Mouse (Mus musculus) cerebellum, adult (tissue): ENCODE measurements around the gene Tinagl1.
A peak's percentile ranks its signal among the peaks of the same experiment; 100 is the strongest.

ENCODE experiments used
- ATAC-seq: cut with Nextera tagmentation; 2 replicates; pipeline ENCODE4 v1.9.2; 2017; ENCODE audit warnings: mild to moderate bottlenecking, moderate library complexity, mixed read lengths; ENCODE audit not compliant: insufficient number of reproducible peaks, low FRiP score, low TSS enrichment

Tinagl1 gene

DNA sequence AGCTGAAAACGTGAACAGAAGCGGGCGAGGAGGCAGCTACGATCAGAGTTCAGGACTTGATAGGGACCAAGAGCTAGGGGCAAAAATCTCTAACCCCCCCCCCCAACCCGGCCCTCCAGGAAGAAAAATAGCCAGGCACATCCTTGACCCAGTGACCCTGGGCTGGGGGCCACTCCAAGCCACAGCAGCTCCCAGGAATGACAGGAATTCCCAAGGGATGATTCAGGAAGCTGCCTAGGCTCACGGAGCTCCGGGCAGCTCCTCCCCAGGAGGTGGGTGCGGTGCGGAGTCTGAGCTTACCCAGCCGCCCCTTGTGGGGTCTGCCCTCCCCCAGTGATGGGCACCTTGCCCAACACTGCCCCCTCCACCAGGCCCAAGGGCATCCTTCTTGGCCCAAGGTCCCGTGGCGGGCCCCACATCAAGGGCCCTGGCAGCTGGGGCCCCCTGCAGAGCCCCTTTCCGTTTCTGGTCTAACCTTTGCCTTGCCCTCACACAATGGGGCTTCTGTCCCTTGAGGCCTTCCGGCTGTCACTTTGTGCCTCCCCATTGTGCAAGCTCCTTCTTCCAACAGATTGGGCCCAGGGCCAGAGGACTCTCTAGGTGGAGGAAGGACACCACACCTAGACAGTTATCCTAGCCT is at the start of gene Tinagl1:
Tinagl1 (minus strand) TSS at position 51 of the 640 bp plus-strand sequence.
- ATAC-seq = no peak

DNA sequence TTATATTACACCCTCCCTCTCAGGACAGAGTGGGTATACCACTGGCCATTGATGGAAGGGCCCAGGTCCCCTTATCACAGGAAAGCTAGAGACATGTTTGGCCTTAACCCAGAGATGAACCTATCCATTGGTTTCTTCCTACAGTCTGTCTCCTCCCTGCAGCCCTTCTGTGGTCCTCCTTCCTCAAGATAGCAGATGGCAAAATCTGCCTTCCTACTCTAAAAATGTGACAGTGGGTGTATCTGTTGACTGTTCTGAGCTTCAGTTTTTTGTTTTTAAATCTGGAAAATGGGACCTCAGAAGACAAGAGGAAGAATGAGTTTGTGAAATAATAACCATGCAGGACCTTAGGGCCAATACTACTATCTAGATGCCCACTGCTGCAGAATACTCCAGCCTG is 49.1 kb upstream of the Tinagl1 start:
- no peak for ATAC-seq

DNA sequence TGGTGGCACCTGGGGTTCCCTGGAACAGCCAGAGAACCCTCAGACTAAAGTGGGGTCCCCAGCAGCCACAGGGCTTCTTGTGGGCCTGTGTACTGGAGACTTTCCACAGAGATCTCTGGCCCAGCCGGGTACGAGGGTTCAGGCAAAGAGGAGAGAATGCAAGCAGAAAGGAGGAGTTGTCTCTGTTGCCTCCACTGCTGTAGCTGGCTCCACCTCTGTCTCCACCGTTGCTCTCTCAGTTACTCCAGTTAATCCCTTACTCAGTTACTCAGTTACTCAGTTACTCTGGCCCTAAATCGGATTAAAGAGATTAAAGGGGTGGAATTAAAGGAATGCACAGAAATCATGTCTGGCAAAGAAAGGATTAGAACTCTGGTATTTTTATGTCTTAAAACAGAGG is 47.3 kb upstream of the Tinagl1 start, which contains the start of gene Gm853:
Gm853 (minus strand) TSS at position 223 of the 400 bp plus-strand sequence.
- no peak for ATAC-seq

DNA sequence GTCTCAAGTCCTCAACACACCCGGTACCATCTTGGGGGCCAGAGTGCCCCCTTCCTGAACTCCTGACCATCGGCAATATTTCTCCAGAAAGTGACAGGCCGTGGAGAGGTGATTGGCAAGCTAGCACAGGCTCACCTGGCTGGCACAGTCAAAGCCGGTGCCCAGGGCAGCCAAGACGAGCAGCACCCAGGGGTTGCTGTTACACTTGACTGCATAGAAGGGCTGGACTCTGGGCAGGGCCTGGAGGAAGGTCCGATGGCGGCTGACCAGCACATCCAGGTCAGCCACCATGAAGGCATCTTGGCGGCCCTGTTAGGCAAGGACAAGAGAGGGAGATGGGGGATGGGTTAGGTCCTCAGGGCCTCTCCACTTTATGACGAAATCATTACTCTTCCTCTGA is 45.3 kb upstream of the Tinagl1 start:
- ATAC-seq = no peak

DNA sequence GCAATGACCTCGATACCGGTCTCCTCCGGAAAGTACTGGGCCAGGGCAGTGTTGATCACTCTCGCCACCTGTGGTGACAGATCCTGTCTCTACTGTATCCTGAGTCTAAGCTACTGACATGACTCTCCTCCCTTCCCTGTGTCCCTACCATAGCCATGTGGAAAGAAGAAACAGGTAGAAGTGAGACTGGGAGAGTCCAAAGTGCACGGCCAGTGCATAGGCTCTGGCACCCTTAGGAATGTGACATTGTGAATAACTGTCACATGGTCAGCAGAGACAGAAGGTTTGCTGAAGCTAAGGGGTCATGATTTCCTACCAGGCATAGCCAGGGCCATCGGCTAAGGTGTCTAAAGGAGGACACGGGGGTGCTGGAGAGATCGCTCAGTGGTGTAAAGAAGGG is 40.5 kb upstream of the Tinagl1 start:
- ATAC-seq = no peak

DNA sequence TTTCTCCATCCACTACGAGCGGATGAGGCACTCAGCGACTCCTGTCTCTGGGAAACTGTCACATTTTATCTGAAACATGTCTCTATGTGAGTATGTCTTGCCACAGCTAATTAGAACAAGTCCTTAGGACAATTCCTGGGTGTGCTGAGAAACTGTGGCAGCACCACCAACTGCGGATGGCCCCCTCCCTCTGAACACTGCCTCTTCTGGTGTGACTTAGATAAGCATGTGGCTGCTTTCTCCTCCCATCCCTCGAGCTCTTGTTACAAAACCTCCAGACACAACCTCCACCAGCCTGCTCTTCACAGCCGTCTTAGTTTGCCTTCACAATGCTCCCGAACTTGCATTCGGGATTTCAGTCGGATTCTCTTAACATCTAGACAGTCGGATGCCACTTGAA is 38.9 kb upstream of the Tinagl1 start:
- ATAC-seq = no peak

DNA sequence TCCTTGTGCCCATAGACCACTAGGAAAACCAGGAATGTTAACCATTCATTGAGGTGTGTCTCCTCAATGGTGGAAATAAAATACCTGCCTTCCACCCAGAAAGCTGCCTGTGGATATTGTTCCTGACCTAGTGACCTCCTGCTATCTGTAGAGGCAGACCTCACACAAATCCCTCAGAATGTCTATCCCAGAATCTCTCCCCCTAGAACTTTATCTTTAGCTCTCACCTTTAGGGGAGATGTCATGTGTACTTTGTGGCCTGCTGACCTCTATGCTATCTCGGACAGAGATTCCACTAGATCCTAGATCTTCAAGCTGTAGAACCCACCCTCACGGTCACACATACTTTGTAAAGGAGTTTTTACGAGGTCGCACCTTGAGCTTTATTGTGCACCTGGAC is 38.3 kb upstream of the Tinagl1 start:
- ATAC-seq = no peak

DNA sequence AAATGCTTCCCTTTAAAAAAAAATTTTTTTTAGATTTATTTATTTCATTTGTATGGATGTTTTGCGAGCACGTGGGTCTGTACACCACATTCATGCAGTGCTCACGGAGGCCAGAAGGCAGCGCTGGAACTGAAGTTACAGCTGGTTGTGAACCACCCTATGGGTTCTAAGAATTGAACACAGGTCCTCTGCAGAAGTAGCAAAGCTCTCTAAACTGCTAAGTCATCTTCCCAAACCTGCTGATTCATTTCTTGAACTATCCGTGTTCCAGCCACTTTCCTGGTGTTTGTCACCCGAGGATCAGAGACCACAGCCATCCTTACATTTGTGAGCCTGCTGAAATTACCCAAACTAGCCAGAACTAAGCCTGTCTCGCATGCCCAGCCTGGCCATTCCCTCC is 37.5 kb upstream of the Tinagl1 start:
- ATAC-seq = no peak

DNA sequence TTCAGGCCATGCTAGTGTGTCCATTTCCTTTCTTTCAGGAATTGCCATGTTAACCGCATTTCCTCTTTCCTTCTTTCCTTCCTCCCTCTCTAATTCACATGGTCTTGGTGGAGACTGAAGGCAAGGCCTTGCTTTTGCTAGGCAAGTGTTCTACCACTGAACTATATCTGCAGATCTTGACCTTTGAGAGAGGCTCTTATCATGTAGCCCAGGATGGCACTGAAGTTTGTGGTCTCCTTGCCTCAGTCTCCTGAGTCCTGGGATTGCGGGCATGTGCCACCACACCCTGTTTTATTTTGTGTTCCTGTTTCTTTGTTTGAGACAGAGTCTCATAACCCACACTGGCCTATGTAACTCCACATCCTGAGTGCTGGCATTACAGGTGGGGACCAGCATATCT is 36.9 kb upstream of the Tinagl1 start:
- ATAC-seq = no peak

DNA sequence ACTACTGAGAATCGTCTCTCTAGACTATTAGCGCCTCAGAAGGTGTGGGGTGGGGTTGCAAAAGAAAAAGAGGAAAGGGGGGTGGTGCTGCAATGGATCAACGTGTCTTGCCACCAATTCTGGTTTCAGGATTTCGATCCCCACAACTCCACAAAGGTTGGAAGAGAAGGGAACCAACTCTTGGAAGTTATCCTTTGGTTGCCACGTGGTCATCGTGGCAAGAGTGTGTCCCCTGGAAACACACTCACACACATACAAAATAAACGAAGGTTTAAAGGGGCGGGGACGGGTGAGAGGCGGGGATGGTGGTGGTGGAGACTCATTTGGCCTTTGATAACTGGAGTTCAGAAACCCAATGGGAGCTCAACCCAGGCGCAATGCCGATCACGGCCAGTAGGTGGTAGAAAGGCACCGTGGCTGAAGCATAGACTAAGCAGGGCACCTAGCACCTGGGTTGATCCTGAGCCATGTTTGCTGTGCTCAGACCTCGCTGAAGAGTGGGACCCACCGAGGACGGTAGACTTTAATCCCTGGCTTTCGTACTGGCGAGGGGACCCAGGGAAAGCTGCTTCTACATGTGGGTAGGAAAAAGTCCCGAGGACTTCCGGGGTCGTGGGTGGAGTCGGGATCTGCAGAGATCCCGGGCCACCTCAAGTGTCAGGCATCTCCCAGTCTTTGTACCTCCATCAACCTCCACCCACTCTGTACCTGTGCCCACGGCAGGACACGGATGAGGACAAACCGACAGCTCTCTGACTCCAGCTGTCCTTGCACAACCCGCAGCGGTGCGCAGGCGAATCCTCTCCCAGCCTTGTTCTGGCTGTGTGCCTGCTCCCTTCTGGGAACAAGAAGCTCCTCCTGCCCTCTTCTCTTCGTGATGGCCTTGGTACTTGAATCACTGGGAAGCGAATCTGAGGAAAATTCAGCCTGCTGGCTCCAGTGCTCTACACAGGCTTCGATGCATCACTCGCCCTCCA is 24.1 kb upstream of the Tinagl1 start:
- ATAC-seq = peak; percentile 88

DNA sequence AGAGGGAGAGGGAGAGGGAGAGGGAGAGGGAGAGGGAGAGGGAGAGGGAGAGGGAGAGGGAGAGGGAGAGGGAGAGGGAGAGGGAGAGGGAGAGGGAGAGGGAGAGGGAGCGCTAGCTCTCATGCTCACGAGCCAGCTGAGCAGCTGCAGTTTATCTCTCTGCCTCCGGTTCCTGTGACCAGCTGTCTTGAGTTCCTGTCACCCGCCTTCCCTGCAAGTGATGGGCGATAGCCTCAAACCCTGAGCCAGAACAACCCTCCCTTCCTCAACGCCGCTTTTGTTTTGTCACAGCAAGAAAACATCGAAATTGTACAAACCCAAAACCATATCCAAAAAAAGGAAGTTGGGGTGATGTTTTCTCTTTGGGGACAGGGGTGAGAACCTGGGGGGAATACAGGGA is 21.6 kb upstream of the Tinagl1 start:
- no peak for ATAC-seq

DNA sequence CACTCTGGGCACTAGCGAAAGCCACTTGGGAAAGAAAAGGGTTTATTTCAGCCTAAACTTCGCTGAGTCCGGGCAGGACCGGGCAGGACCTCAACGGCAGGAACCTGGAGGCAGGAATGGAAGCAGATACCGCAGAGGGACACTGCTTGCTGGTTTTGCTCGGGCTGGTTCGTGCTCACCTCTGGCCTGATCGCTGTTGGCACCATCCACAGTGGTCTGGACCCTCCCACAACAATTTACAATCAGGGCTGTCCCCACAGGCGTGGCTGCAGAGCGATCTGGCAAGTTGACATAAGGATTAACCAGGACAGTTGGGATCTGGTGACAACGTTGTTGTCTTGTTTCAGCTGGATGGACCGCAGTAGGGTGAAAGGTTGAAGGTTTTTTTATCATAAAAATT is 21.0 kb upstream of the Tinagl1 start:
- no peak for ATAC-seq

DNA sequence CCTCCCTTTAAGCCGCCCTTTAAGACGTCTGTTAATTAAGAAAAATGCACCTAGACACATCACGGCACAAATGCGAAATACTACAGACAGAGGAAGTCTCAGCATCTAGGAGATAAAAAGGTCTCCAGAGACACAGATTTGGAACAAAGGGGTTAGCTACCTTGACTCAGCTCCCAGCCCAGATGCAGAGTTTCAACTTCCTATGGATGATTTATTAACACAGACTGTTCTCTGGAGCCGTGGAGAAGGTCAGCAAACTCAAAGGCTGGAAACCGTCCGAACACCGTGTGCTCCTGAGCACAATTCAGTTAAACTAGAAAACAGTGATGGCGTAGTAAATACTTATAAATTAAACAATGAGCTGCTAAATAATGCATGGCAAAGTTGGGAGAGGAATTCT is 17.3 kb upstream of the Tinagl1 start:
- ATAC-seq = no peak

DNA sequence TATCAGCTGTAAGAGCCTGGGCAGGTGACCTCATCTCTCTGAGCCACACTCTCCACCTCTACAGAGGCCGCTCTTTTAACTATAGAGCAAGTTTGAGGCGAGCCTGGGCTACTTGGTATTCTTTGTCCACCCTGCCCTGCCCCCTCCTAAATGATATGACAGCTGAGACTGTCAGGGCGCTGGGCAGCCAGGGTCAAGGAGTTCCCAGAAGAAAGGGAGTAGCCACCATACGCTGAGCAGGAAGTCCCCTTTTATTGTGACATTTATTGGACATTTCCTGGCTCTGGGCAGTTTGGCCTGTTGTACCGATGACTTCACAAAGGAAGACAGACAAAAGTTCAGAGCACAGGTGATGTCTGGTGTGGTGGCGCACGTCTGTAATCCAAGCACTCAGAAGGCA is 14.7 kb upstream of the Tinagl1 start:
- no peak for ATAC-seq

DNA sequence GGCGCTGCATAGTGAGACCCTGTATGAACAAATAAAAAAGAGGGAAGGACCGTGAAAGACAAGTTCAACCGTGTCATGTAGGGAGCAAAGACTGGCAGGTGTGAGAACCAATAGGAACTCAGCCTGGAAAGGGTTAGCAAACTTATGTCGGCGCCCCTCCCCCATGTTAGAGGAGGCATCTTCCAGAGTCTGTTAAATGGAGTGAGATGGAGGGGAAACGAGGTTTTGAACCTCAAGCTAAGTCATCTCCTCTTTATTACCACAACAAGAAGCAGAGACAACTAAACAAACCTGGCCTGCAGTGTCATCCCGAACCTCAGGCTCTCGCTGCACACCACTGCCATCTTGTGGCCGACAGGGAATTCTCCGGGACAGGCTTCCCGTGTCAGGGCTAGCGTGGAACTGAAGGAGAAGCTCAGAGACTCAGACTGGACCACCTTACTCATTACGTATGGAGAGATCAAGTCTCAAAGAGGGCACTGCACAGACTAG is 13.9 kb upstream of the Tinagl1 start:
- peak; percentile 52; the same call in 1 of the 2 replicates for ATAC-seq

DNA sequence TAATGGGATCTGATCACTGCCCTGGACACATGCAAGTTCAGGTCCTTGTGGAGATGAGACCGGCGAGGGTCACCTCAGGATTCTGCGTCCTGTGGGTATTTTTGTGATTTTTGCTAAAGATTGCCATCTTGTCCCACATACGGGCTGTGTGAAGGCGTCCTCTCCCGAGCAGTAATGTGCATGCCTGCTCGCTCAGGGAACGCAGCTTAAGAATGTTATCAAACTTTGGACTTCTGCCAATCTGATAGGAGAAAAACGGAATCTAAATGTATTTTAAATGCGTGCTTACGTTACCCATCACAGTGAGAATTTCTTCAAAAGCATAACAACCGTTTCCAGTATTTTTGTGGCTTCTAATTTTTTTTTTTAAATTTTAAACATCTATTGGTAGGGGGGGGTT is 12.0 kb upstream of the Tinagl1 start:
- no peak for ATAC-seq

DNA sequence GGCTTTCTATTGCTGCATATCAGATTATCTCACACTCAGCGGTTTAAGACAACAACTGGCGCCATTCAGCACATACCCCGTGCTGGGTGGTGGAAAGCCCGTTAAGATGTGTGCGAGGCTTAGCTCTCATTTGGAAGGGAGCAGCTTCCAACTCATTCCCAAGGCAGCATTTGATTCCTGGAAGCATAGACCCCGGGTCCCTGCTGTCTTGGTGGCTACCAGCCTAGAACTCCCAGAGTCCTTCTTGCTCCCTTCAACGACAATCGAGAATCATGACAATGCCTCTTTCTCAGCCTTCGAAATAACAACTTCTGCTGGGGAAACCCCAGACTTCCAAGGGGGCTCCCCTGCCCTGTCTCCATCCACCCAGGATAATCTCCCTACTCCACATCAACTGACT is 11.5 kb upstream of the Tinagl1 start:
- no peak for ATAC-seq

DNA sequence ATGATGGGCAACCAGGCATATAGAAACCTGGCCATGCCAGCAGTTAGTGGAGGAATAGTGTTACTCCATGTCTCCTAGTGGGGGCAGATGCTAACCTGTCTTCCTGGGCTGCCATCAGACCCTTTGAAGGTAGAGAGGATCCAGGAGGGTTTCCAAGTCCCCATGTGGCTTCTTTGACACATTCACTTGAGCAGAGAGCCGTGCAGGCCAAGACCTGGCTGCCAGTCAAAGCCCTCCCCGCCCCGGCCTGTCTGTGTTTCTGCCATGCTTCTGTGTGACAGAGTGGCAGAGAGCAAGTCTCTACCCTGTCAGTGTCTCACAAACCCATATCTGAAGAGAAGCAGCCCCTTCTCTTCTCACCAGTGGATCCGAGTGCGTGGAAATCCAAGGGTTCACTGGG is 9.0 kb upstream of the Tinagl1 start:
- no peak for ATAC-seq

DNA sequence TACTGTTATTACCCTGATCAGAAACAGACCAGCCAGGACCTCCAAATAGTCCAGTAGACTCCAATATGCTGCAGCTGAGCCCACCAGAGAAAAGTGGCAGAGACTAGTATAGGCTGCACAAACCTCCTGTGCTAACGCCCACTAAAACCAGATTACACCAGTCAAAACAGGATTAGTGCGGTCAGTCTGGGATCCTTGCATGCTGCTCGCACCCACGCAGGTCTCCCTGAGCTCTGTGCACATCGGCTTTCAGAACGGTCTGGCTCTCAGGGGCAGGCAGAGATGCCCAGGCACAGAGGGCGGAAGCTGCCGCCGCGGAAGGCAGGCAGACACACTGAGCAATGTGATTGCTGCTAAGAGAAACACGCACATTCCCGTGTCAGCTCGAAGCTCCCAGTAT is 8.1 kb upstream of the Tinagl1 start:
- ATAC-seq = no peak

DNA sequence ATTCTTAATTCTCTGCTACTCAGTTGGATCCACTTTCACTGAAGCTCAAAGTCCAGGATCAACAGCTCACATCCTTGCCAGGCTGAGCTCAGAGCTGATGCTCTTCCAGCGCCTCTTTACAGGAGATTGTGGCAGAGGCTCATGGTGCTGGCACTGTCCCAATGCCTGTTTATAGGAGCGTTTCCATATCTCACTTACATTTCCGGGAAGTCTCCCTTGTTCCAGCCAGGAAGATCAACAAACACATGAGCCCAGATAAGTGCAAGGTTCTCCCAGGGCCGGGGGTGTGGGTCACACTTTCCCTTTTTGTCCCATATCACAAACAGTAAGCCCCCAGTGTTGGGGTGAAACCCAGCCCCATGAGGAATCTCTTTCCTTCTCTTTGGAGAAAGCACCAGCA is 7.0 kb upstream of the Tinagl1 start:
- no peak for ATAC-seq

DNA sequence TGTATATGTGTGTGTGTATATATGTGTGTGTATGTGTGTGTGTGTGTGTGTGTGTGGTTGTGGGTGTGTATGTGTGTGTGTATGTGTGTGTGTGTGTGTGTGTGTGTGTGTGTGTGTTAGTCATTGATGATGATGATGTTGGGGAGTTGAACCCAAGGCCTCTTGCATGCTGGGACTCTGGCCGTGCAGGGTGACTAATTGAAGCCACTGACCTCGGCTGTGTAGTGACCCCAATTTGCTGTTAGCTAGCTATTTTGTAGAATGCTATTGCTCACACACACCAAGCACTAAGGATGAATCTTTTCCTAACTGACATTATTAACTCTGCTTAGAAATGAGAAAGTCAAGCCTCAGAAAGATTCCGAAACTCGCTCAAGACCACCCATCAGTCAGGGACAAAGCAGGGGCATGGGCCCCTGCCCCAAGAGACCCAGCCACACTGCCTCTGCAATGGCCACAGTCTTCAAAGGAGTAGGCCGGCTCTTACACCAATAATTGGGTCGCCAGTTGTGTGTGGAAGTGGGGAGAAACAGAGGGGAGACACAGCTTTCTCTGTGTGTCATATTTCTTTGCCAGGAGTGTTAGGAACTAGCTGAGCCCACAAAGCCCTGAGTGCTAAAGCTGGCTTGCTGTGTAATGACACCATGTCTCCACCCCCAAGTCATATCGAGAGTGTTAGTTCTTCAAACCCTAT is 6.1 kb upstream of the Tinagl1 start:
- no peak for ATAC-seq
